Mouse (Mus musculus) liver, adult 2 months (tissue): ENCODE measurements around the gene Itgb3.

Experiments used
- CTCF ChIP-seq: fragments of 200-500 bp; IDR thresholded peaks from 2 replicates; pipeline ENCODE4 v1.5.1; 2011; ENCODE audit warnings: low read depth, low read length, control low read depth
- POLR2A ChIP-seq: fragments of 200-500 bp; IDR thresholded peaks from 2 replicates; pipeline ENCODE4 v1.6.1; 2011; ENCODE audit warnings: low read length, control low read depth; ENCODE audit not compliant: insufficient read depth; ENCODE audit errors: extremely low read depth

- TF ChIP-seq POLR2A (no peak), CTCF (no peak)
Observed at GRCm38 (mm10) chr11:104667399-104667798, 59.6 kb downstream of the Itgb3 start.
